Mouse (Mus musculus): ENCODE results near the gene Gm20671. TPM values are rescaled to one million over a fixed set of nuclear protein-coding genes. Genes with fewer than 3 reads are reported as not detected.
"Not testable (repeated sequence)": the region's sequence is repeated elsewhere in the genome, so short reads cannot be mapped to it uniquely, and the experiment has no call there.

The Gm20671 gene
- polyA plus RNA-seq, 1 experiment: 26.3 TPM

GRCm38 (mm10) chr5:32840029-32840428 is 13.1 kb upstream of the Gm20671 start:
- TF ChIP-seq POLR2A (IDR thresholded peaks at IDR 0.05; ENCODE audit: control insufficient read depth, extremely low read depth, insufficient read depth, low read length, poor library complexity) (no peak), CTCF (IDR thresholded peaks at IDR 0.05; ENCODE audit: borderline replicate concordance, control insufficient read depth, extremely low read depth, insufficient read depth, low read length, poor library complexity) (no peak)
- H3K36me3 ChIP-seq (ENCODE audit: control insufficient read depth, insufficient read depth, low read length): peaks cover 87% of the 10 kb centered on the region
- no peak overlapping the region for H3K4me3 ChIP-seq (ENCODE audit: control insufficient read depth, insufficient read depth, low read length)
- H3K27ac ChIP-seq (ENCODE audit: control insufficient read depth, insufficient read depth, low read length): no peak overlapping the region
- no peak for DNase-seq
- H3K4me1 ChIP-seq (replicated peaks; ENCODE audit: control insufficient read depth, insufficient read depth, low read length): no peaks in the 10 kb centered on the region
- no peaks in the 10 kb centered on the region for H3K27me3 ChIP-seq (ENCODE audit: control insufficient read depth, insufficient read depth, low read length)
- 99% methylated on average over 2 of the region's 2 CpGs for WGBS

- no peak overlapping the region for H3K27ac ChIP-seq (ENCODE audit: control insufficient read depth, insufficient read depth, low read length)
- WGBS: 96% methylated on average over 5 of the region's 5 CpGs
- no peak for DNase-seq
- no peaks in the 10 kb centered on the region for H3K27me3 ChIP-seq (ENCODE audit: control insufficient read depth, insufficient read depth, low read length)
- H3K4me1 ChIP-seq (replicated peaks; ENCODE audit: control insufficient read depth, insufficient read depth, low read length): no peaks in the 10 kb centered on the region
- TF ChIP-seq CTCF (IDR thresholded peaks at IDR 0.05; ENCODE audit: borderline replicate concordance, control insufficient read depth, extremely low read depth, insufficient read depth, low read length, poor library complexity): no peak
- TF ChIP-seq POLR2A (IDR thresholded peaks at IDR 0.05; ENCODE audit: control insufficient read depth, extremely low read depth, insufficient read depth, low read length, poor library complexity): no peak
- peaks cover 84% of the 10 kb centered on the region for H3K36me3 ChIP-seq (ENCODE audit: control insufficient read depth, insufficient read depth, low read length)
- no peak overlapping the region for H3K4me3 ChIP-seq (ENCODE audit: control insufficient read depth, insufficient read depth, low read length)
Measured at GRCm38 (mm10) chr5:32836976-32837375, 10.1 kb upstream of the Gm20671 start.

- Histone ChIP-seq H3K27ac (ENCODE audit: control insufficient read depth, insufficient read depth, low read length) (no peak overlapping the region), H3K36me3 (ENCODE audit: control insufficient read depth, insufficient read depth, low read length) (peaks cover 85% of the 10 kb centered on the region), H3K4me3 (ENCODE audit: control insufficient read depth, insufficient read depth, low read length) (no peak overlapping the region), H3K27me3 (ENCODE audit: control insufficient read depth, insufficient read depth, low read length) (no peaks in the 10 kb centered on the region), H3K4me1 (replicated peaks; ENCODE audit: control insufficient read depth, insufficient read depth, low read length) (no peaks in the 10 kb centered on the region)
- no peak for DNase-seq
- 96% methylated on average over 1 of the region's 1 CpGs for WGBS
- TF ChIP-seq POLR2A (IDR thresholded peaks at IDR 0.05; ENCODE audit: control insufficient read depth, extremely low read depth, insufficient read depth, low read length, poor library complexity) (no peak), CTCF (IDR thresholded peaks at IDR 0.05; ENCODE audit: borderline replicate concordance, control insufficient read depth, extremely low read depth, insufficient read depth, low read length, poor library complexity) (no peak)
Measured at GRCm38 (mm10) chr5:32834497-32834896, 7.6 kb upstream of the Gm20671 start.

- DNase-seq: no peak
- WGBS: 99% methylated on average over 2 of the region's 2 CpGs
- H3K4me3 ChIP-seq (ENCODE audit: control insufficient read depth, insufficient read depth, low read length): no peak overlapping the region
- no peaks in the 10 kb centered on the region for H3K27me3 ChIP-seq (ENCODE audit: control insufficient read depth, insufficient read depth, low read length)
- peaks cover 75% of the 10 kb centered on the region for H3K36me3 ChIP-seq (ENCODE audit: control insufficient read depth, insufficient read depth, low read length)
- no peak overlapping the region for H3K27ac ChIP-seq (ENCODE audit: control insufficient read depth, insufficient read depth, low read length)
- TF ChIP-seq CTCF (IDR thresholded peaks at IDR 0.05; ENCODE audit: borderline replicate concordance, control insufficient read depth, extremely low read depth, insufficient read depth, low read length, poor library complexity) (no peak), POLR2A (IDR thresholded peaks at IDR 0.05; ENCODE audit: control insufficient read depth, extremely low read depth, insufficient read depth, low read length, poor library complexity) (no peak)
- H3K4me1 ChIP-seq (replicated peaks; ENCODE audit: control insufficient read depth, insufficient read depth, low read length): no peaks in the 10 kb centered on the region
Measured at GRCm38 (mm10) chr5:32830054-32830453, 3.1 kb upstream of the Gm20671 start.

- not testable (repeated sequence) for H3K27ac ChIP-seq (ENCODE audit: control insufficient read depth, insufficient read depth, low read length); DNase-seq; H3K4me3 ChIP-seq (ENCODE audit: control insufficient read depth, insufficient read depth, low read length); H3K27me3 ChIP-seq (ENCODE audit: control insufficient read depth, insufficient read depth, low read length); H3K4me1 ChIP-seq (replicated peaks; ENCODE audit: control insufficient read depth, insufficient read depth, low read length)
- peaks cover 64% of the 10 kb centered on the region for H3K36me3 ChIP-seq (ENCODE audit: control insufficient read depth, insufficient read depth, low read length)
- WGBS: 94% methylated on average over 1 of the region's 1 CpGs
Measured at GRCm38 (mm10) chr5:32828766-32829165, 1.9 kb upstream of the Gm20671 start.

- Histone ChIP-seq H3K4me3 (ENCODE audit: control insufficient read depth, insufficient read depth, low read length) (no peak overlapping the region), H3K27me3 (ENCODE audit: control insufficient read depth, insufficient read depth, low read length) (no peaks in the 10 kb centered on the region), H3K36me3 (ENCODE audit: control insufficient read depth, insufficient read depth, low read length) (peaks cover 28% of the 10 kb centered on the region), H3K27ac (ENCODE audit: control insufficient read depth, insufficient read depth, low read length) (no peak overlapping the region), H3K4me1 (replicated peaks; ENCODE audit: control insufficient read depth, insufficient read depth, low read length) (no peaks in the 10 kb centered on the region)
- no peak for DNase-seq
- WGBS: 97% methylated on average over 8 of the region's 8 CpGs
- TF ChIP-seq POLR2A (IDR thresholded peaks at IDR 0.05; ENCODE audit: control insufficient read depth, extremely low read depth, insufficient read depth, low read length, poor library complexity): no peak
- no peak for TF ChIP-seq CTCF (IDR thresholded peaks at IDR 0.05; ENCODE audit: borderline replicate concordance, control insufficient read depth, extremely low read depth, insufficient read depth, low read length, poor library complexity)
Measured at GRCm38 (mm10) chr5:32820471-32820870, 6.4 kb downstream of the Gm20671 start.

- Histone ChIP-seq H3K36me3 (ENCODE audit: control insufficient read depth, insufficient read depth, low read length) (peaks cover 48% of the 10 kb centered on the region), H3K27me3 (ENCODE audit: control insufficient read depth, insufficient read depth, low read length) (no peaks in the 10 kb centered on the region), H3K4me3 (ENCODE audit: control insufficient read depth, insufficient read depth, low read length) (no peak overlapping the region), H3K4me1 (replicated peaks; ENCODE audit: control insufficient read depth, insufficient read depth, low read length) (no peaks in the 10 kb centered on the region), H3K27ac (ENCODE audit: control insufficient read depth, insufficient read depth, low read length) (no peak overlapping the region)
- no peak for TF ChIP-seq CTCF (IDR thresholded peaks at IDR 0.05; ENCODE audit: borderline replicate concordance, control insufficient read depth, extremely low read depth, insufficient read depth, low read length, poor library complexity)
- TF ChIP-seq POLR2A (IDR thresholded peaks at IDR 0.05; ENCODE audit: control insufficient read depth, extremely low read depth, insufficient read depth, low read length, poor library complexity): no peak
- 95% methylated on average over 4 of the region's 4 CpGs for WGBS
- no peak for DNase-seq
Measured at GRCm38 (mm10) chr5:32815396-32815795, 11.5 kb downstream of the Gm20671 start.

GRCm38 (mm10) chr5:32786454-32786853 is 40.5 kb downstream of the Gm20671 start:
- H3K36me3 ChIP-seq (ENCODE audit: control insufficient read depth, insufficient read depth, low read length); H3K27ac ChIP-seq (ENCODE audit: control insufficient read depth, insufficient read depth, low read length); H3K4me3 ChIP-seq (ENCODE audit: control insufficient read depth, insufficient read depth, low read length); H3K27me3 ChIP-seq (ENCODE audit: control insufficient read depth, insufficient read depth, low read length); DNase-seq; H3K4me1 ChIP-seq (replicated peaks; ENCODE audit: control insufficient read depth, insufficient read depth, low read length): not testable (repeated sequence)
- 85% methylated on average over 1 of the region's 1 CpGs for WGBS

Measured in thymus, adult 2 months (tissue).